Mouse (Mus musculus): ENCODE data around the gene Tnnc2.

DNA sequence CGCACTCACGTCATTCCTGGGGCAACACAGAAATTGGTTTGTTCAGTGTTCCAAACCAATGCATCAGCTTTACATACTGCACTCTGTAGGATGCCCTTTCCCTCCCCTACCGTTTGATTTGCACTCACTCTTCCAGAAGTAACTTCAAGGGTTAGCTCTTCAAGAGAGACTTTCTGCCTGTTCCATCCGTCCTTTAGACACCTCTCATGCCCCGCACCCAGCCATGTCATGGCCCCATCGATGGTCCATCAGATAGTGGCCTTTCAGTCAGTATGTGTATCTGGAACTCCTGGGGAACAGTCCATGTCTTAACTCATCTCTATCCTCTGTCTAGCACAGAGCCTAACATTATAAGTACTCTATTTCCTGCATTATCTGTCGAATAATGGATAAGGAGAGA is 17.2 kb downstream of the Tnnc2 start:
- TF ChIP-seq CTCF (IDR thresholded peaks at IDR 0.05; ENCODE audit: extremely low read depth, insufficient read length, insufficient replicate concordance, low read depth, low read length), result no peak
- TF ChIP-seq POLR2A (IDR thresholded peaks at IDR 0.05; ENCODE audit: low read depth, low read length), result no peak

Measured in small intestine, adult 2 months (tissue).